Mouse (Mus musculus): ENCODE measurements around the gene Smpx. TPM values are rescaled to one million over a fixed set of nuclear protein-coding genes. Genes with fewer than 3 reads are reported as not detected.

The Smpx gene
- polyA plus RNA-seq, 1 experiment, result not detected

DNA sequence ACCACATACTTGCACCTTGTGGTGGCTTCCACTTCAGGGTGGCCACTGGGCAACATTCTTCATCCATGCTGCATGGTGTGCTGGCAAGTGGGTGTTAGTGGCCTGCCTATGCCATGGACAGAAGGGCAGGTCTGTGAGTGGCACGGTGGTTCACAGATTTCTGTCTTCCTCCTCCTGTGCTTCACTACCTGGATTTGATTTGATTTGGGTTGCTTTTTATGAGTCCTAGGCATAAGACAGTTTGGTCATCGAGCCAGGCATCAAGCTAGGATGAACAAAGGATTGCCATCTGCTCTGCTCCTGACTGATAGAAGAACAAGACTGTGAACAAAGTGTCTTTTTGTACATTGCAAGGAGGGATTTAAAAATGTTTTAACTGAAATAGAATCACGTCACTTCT is 63.8 kb downstream of the Smpx start:
- Histone ChIP-seq H3K27me3 (ENCODE audit: control insufficient read depth, insufficient read depth, low read length, poor library complexity, severe bottlenecking) (no peaks in the 10 kb centered on the region), H3K36me3 (ENCODE audit: control insufficient read depth, insufficient read depth, low read length, poor library complexity, severe bottlenecking) (no peaks in the 10 kb centered on the region), H3K4me3 (ENCODE audit: low read depth, low read length) (no peak overlapping the region), H3K4me1 (ENCODE audit: control insufficient read depth, insufficient read depth, low read length) (no peaks in the 10 kb centered on the region), H3K27ac (ENCODE audit: insufficient read depth, low read length) (no peak overlapping the region), H3K9ac (ENCODE audit: low read depth, poor library complexity, severe bottlenecking) (no peak overlapping the region), H3K9me3 (replicated peaks; ENCODE audit: control insufficient read depth, insufficient read depth, low read length, poor library complexity, severe bottlenecking) (no peaks in the 10 kb centered on the region)
- no peak for TF ChIP-seq EP300 (IDR thresholded peaks at IDR 0.05; ENCODE audit: insufficient read depth, low read depth, low read length)
- no peak for TF ChIP-seq CTCF (IDR thresholded peaks at IDR 0.05; ENCODE audit: low read depth, low read length)
- TF ChIP-seq POLR2A (IDR thresholded peaks at IDR 0.05; ENCODE audit: insufficient read depth, low read length), result no peak

DNA sequence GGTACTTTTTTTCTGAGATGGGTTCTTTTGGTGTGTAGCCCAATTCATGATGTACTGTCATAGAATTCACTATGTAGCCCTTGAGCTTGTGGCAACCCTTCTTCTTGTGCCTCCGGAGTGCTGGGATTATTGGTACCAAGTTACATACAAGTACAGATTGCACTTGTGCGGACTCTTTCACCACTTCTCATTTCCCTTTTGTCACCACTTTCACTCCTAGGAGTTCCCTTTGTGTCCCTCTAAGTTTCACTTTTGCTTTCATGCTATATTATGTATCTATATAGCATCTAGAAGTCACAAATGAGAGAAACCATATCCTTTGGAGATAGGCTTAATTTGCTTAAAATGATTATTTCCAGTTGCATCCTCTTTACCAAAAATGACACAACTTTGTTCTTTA is 103.0 kb downstream of the Smpx start:
- Histone ChIP-seq H3K9ac (ENCODE audit: low read depth, poor library complexity, severe bottlenecking) (no peak overlapping the region), H3K4me1 (ENCODE audit: control insufficient read depth, insufficient read depth, low read length) (no peaks in the 10 kb centered on the region), H3K36me3 (ENCODE audit: control insufficient read depth, insufficient read depth, low read length, poor library complexity, severe bottlenecking) (no peaks in the 10 kb centered on the region), H3K27ac (ENCODE audit: insufficient read depth, low read length) (no peak overlapping the region), H3K27me3 (ENCODE audit: control insufficient read depth, insufficient read depth, low read length, poor library complexity, severe bottlenecking) (no peaks in the 10 kb centered on the region), H3K4me3 (ENCODE audit: low read depth, low read length) (no peak overlapping the region), H3K9me3 (replicated peaks; ENCODE audit: control insufficient read depth, insufficient read depth, low read length, poor library complexity, severe bottlenecking) (no peaks in the 10 kb centered on the region)
- TF ChIP-seq CTCF (IDR thresholded peaks at IDR 0.05; ENCODE audit: low read depth, low read length), result no peak
- TF ChIP-seq POLR2A (IDR thresholded peaks at IDR 0.05; ENCODE audit: insufficient read depth, low read length), result no peak
- TF ChIP-seq EP300 (IDR thresholded peaks at IDR 0.05; ENCODE audit: insufficient read depth, low read depth, low read length), result no peak

Other genes starting within 250 kb of the Smpx start
- gene Sms, start 206.6 kb upstream of the Smpx start, polyA plus RNA-seq (2011; ENCODE audit: insufficient read depth, insufficient read length, low read depth, missing spikeins), result 95.5 and 98.7 TPM in 2 replicates
- gene Yy2, start 129.9 kb upstream of the Smpx start, polyA plus RNA-seq (2011; ENCODE audit: insufficient read depth, insufficient read length, low read depth, missing spikeins), result 4.4 and 5.5 TPM in 2 replicates
- 56.4 and 59.8 TPM in 2 replicates for gene Mbtps2, start 100.2 kb upstream of the Smpx start, polyA plus RNA-seq (2011; ENCODE audit: insufficient read depth, insufficient read length, low read depth, missing spikeins)
- gene Klhl34, start 119.5 kb downstream of the Smpx start, polyA plus RNA-seq (2011; ENCODE audit: insufficient read depth, insufficient read length, low read depth, missing spikeins), result not detected in 2 replicates

Measured in ES-Bruce4 (cell line).